Mouse (Mus musculus) neural tube, embryonic 14.5 days (tissue): ENCODE measurements around the gene Ccdc51. TPM values are rescaled to one million over a fixed set of nuclear protein-coding genes. Genes with fewer than 3 reads are reported as not detected.

Source experiments
- ATAC-seq: fragments of 200-750 bp; cut with Nextera tagmentation; 2 replicates; pipeline ENCODE4 v1.8.0; 2017; ENCODE audit warnings: low read depth, mild to moderate bottlenecking, moderate TSS enrichment, moderate library complexity
- H3K27ac ChIP-seq: fragments of 300-500 bp; sonication (generic); 2 replicates; pipeline ENCODE4 v1.5.1; 2014; ENCODE audit warnings: low read depth, mild to moderate bottlenecking, control low read depth, low read length, moderate library complexity, mixed read lengths
- H3K27me3 ChIP-seq: fragments of 300-500 bp; sonication (generic); 2 replicates; pipeline ENCODE4 v1.6.1; 2014; ENCODE audit warnings: low read length; ENCODE audit not compliant: control insufficient read depth, insufficient read depth
- H3K36me3 ChIP-seq: fragments of 300-500 bp; sonication (generic); 2 replicates; pipeline ENCODE4 v1.6.1; 2014; ENCODE audit warnings: low read length, mixed read lengths; ENCODE audit not compliant: control insufficient read depth, insufficient read depth
- H3K4me1 ChIP-seq: fragments of 300-500 bp; sonication (generic); 2 replicates; pipeline ENCODE4 v1.6.1; 2014; ENCODE audit warnings: low read length; ENCODE audit not compliant: control insufficient read depth, insufficient read depth
- H3K4me2 ChIP-seq: fragments of 300-500 bp; sonication (generic); 2 replicates; pipeline ENCODE4 v1.6.1; 2014; ENCODE audit warnings: mild to moderate bottlenecking, low read depth, low read length, control low read depth
- H3K4me3 ChIP-seq: fragments of 300-500 bp; sonication (generic); 2 replicates; pipeline ENCODE4 v1.5.1; 2014; ENCODE audit warnings: low read depth, low read length, control low read depth, mixed read lengths
- H3K9ac ChIP-seq: fragments of 300-500 bp; sonication (generic); replicated peaks from 2 replicates; pipeline ENCODE4 v1.6.1; 2014; ENCODE audit warnings: low read depth, mild to moderate bottlenecking, control low read depth, low read length, mixed read lengths
- H3K9me3 ChIP-seq: fragments of 300-500 bp; sonication (generic); 2 replicates; pipeline ENCODE4 v1.6.1; 2016; ENCODE audit warnings: low read length; ENCODE audit not compliant: control insufficient read depth
- WGBS: fragments of 180-500 bp; shearing (Covaris S2); extraction: QIAGEN DNeasy Blood & Tissue Kit; methylation state at CpG from one replicate; pipeline ENCODE4 v1.1.7; 2014; 5-methylcytosine and 5-hydroxymethylcytosine counted together
- polyA plus RNA-seq: library from polyadenylated mRNA; unstranded; fragments of >200 nt; fragmentation: Nextera tagmentation; extraction: Ambion mirVana; gene quantifications from 2 replicates; pipeline ENCODE4 v1.2.1, GENCODE M21; 2014

Ccdc51 gene
- polyA plus RNA-seq, 1 experiment from 2014 or later = 10.7 TPM

- Histone ChIP-seq H3K27ac (peak overlapping the region; percentile 100), H3K9me3 (no peaks in the 10 kb centered on the region), H3K36me3 (peaks cover 18% of the 10 kb centered on the region), H3K27me3 (no peaks in the 10 kb centered on the region), H3K4me2 (peak overlapping the region; percentile 95), H3K4me3 (peak overlapping the region; percentile 78; the same call in 1 of the 2 replicates), H3K9ac (no peak overlapping the region; the same call in 1 of the 2 replicates), H3K4me1 (peaks cover 41% of the 10 kb centered on the region)
- no peak for ATAC-seq
- 83% methylated on average over 8 of the region's 8 CpGs for WGBS
These were observed 16.1 kb downstream of the Ccdc51 start for GRCm38 (mm10) chr9:109098366-109098765.

- H3K4me2 ChIP-seq = peak overlapping the region; percentile 95
- no peak overlapping the region for H3K9ac ChIP-seq
- WGBS = 64% methylated on average over 5 of the region's 6 CpGs
- H3K4me1 ChIP-seq = peaks cover 38% of the 10 kb centered on the region
- H3K9me3 ChIP-seq = no peaks in the 10 kb centered on the region
- H3K27me3 ChIP-seq = no peaks in the 10 kb centered on the region
- no peak overlapping the region for H3K4me3 ChIP-seq
- 0 out of 2 replicates have a peak overlapping the region, but pooled peaks have one; percentile 12 for H3K27ac ChIP-seq
- ATAC-seq = no peak
- H3K36me3 ChIP-seq = peaks cover 24% of the 10 kb centered on the region
These were observed 16.7 kb downstream of the Ccdc51 start for GRCm38 (mm10) chr9:109098969-109099368.

GRCm38 (mm10) chr9:109100307-109100928 is 18.1 kb downstream of the Ccdc51 start:
- Histone ChIP-seq H3K36me3 (peaks cover 30% of the 10 kb centered on the region), H3K27me3 (no peaks in the 10 kb centered on the region), H3K4me1 (peaks cover 36% of the 10 kb centered on the region), H3K27ac (no peak overlapping the region), H3K9me3 (no peaks in the 10 kb centered on the region), H3K9ac (no peak overlapping the region), H3K4me2 (no peak overlapping the region), H3K4me3 (no peak overlapping the region)
- WGBS = 88% methylated on average over 20 of the region's 20 CpGs
- no peak for ATAC-seq

- Histone ChIP-seq H3K36me3 (peaks cover 45% of the 10 kb centered on the region), H3K9me3 (no peaks in the 10 kb centered on the region), H3K27ac (no peak overlapping the region), H3K9ac (no peak overlapping the region), H3K4me3 (no peak overlapping the region), H3K4me1 (peaks cover 27% of the 10 kb centered on the region), H3K27me3 (no peaks in the 10 kb centered on the region), H3K4me2 (no peak overlapping the region)
- 95% methylated on average over 5 of the region's 5 CpGs for WGBS
- ATAC-seq = no peak
These were observed 19.7 kb downstream of the Ccdc51 start for GRCm38 (mm10) chr9:109101933-109102445.

GRCm38 (mm10) chr9:109102541-109102940 is 20.2 kb downstream of the Ccdc51 start:
- Histone ChIP-seq H3K4me2 (no peak overlapping the region), H3K27me3 (no peaks in the 10 kb centered on the region), H3K4me1 (peaks cover 22% of the 10 kb centered on the region), H3K27ac (no peak overlapping the region), H3K36me3 (peaks cover 49% of the 10 kb centered on the region), H3K9me3 (no peaks in the 10 kb centered on the region), H3K9ac (no peak overlapping the region), H3K4me3 (no peak overlapping the region)
- no peak for ATAC-seq
- WGBS = 99% methylated on average over 3 of the region's 3 CpGs

- Histone ChIP-seq H3K27me3 (no peaks in the 10 kb centered on the region), H3K4me2 (no peak overlapping the region), H3K4me1 (peaks cover 15% of the 10 kb centered on the region), H3K9me3 (no peaks in the 10 kb centered on the region), H3K27ac (no peak overlapping the region), H3K4me3 (no peak overlapping the region), H3K9ac (no peak overlapping the region), H3K36me3 (peaks cover 55% of the 10 kb centered on the region)
- WGBS = 80% methylated on average over 7 of the region's 7 CpGs
- no peak for ATAC-seq
These were observed 21.0 kb downstream of the Ccdc51 start for GRCm38 (mm10) chr9:109103250-109103649.

GRCm38 (mm10) chr9:109104083-109104482 is 21.8 kb downstream of the Ccdc51 start:
- Histone ChIP-seq H3K4me3 (no peak overlapping the region), H3K9me3 (no peaks in the 10 kb centered on the region), H3K4me1 (peaks cover 8% of the 10 kb centered on the region; the same call in 1 of the 2 replicates), H3K27me3 (no peaks in the 10 kb centered on the region), H3K4me2 (no peak overlapping the region), H3K9ac (no peak overlapping the region), H3K27ac (0 out of 2 replicates have a peak overlapping the region, but pooled peaks have one; percentile 10), H3K36me3 (peaks cover 64% of the 10 kb centered on the region)
- no peak for ATAC-seq
- WGBS = 83% methylated on average over 9 of the region's 9 CpGs

GRCm38 (mm10) chr9:109105011-109105410 is 22.7 kb downstream of the Ccdc51 start:
- Histone ChIP-seq H3K36me3 (peaks cover 69% of the 10 kb centered on the region), H3K4me2 (no peak overlapping the region), H3K27me3 (no peaks in the 10 kb centered on the region), H3K4me3 (no peak overlapping the region), H3K9ac (no peak overlapping the region), H3K4me1 (peaks cover 5% of the 10 kb centered on the region; the same call in 1 of the 2 replicates), H3K9me3 (no peaks in the 10 kb centered on the region), H3K27ac (no peak overlapping the region)
- 71% methylated on average over 12 of the region's 12 CpGs for WGBS
- ATAC-seq = no peak

- Histone ChIP-seq H3K27ac (no peak overlapping the region), H3K4me1 (peaks cover 5% of the 10 kb centered on the region; the same call in 1 of the 2 replicates), H3K9me3 (no peaks in the 10 kb centered on the region), H3K27me3 (no peaks in the 10 kb centered on the region), H3K4me2 (no peak overlapping the region), H3K9ac (no peak overlapping the region), H3K4me3 (no peak overlapping the region), H3K36me3 (peaks cover 70% of the 10 kb centered on the region)
- WGBS = 87% methylated on average over 12 of the region's 12 CpGs
- ATAC-seq = no peak
These were observed 23.4 kb downstream of the Ccdc51 start for GRCm38 (mm10) chr9:109105648-109106047.
